Mouse (Mus musculus) CH12.LX (cell line): ENCODE data around the gene Mb.

Source experiments
- BHLHE40 ChIP-seq: IDR thresholded peaks from 2 replicates; pipeline ENCODE4 v1.6.1; 2011; ENCODE audit warnings: mild to moderate bottlenecking, low read depth, low read length, improper control_type of control experiment
- CTCF ChIP-seq, 2 experiments: IDR thresholded peaks in 1 of 2; conservative IDR thresholded peaks in 1 of 2; 2 replicates each; pipeline ENCODE4 v1.5.1; 2011 to 2012; ENCODE audit warnings: low read depth in 2 of 2, low read length in 2 of 2, improper control_type of control experiment in 1 of 2, inconsistent platforms in 1 of 2, mild to moderate bottlenecking in 1 of 2, moderate library complexity in 1 of 2
- E2F4 ChIP-seq: IDR thresholded peaks from 2 replicates; pipeline ENCODE4 v1.6.1; 2011; ENCODE audit warnings: low read depth, low read length, improper control_type of control experiment; ENCODE audit not compliant: insufficient replicate concordance
- ETS1 ChIP-seq: conservative IDR thresholded peaks from 2 replicates; pipeline ENCODE4 v1.6.1; 2012; ENCODE audit warnings: low read depth, mild to moderate bottlenecking, inconsistent platforms, low read length, improper control_type of control experiment, moderate library complexity
- HCFC1 ChIP-seq: IDR thresholded peaks from 2 replicates; pipeline ENCODE4 v1.6.1; 2012; ENCODE audit warnings: low read depth, mild to moderate bottlenecking, inconsistent platforms, low read length, improper control_type of control experiment
- MAFK ChIP-seq: IDR thresholded peaks from 2 replicates; pipeline ENCODE4 v1.6.1; 2011; ENCODE audit warnings: low read length, improper control_type of control experiment; ENCODE audit not compliant: insufficient replicate concordance
- NRF1 ChIP-seq: IDR thresholded peaks from 2 replicates; pipeline ENCODE4 v1.6.1; 2014; ENCODE audit warnings: low read depth, mild to moderate bottlenecking, inconsistent platforms, low read length, improper control_type of control experiment, moderate library complexity
- POLR2A ChIP-seq: IDR thresholded peaks from 2 replicates; pipeline ENCODE4 v1.6.1; 2011; ENCODE audit warnings: low read depth, mild to moderate bottlenecking, improper control_type of control experiment, low read length
- RAD21 ChIP-seq: IDR thresholded peaks from 2 replicates; pipeline ENCODE4 v1.6.1; 2011; ENCODE audit warnings: low read depth, mild to moderate bottlenecking, low read length, improper control_type of control experiment, moderate library complexity
- SIN3A ChIP-seq: IDR thresholded peaks from 2 replicates; pipeline ENCODE4 v1.6.1; 2012; ENCODE audit warnings: low read length, improper control_type of control experiment, inconsistent platforms
- ZC3H11A ChIP-seq: IDR thresholded peaks from 2 replicates; pipeline ENCODE4 v1.6.1; 2012; ENCODE audit warnings: low read depth, mild to moderate bottlenecking, inconsistent platforms, low read length, improper control_type of control experiment
- ZKSCAN1 ChIP-seq: IDR thresholded peaks from 2 replicates; pipeline ENCODE4 v1.6.1; 2012; ENCODE audit warnings: low read depth, inconsistent platforms, low read length, improper control_type of control experiment, borderline replicate concordance
- ZNF384 ChIP-seq: IDR thresholded peaks from 2 replicates; pipeline ENCODE4 v1.6.1; 2012; ENCODE audit warnings: low read depth, low read length, improper control_type of control experiment, inconsistent platforms

DNA sequence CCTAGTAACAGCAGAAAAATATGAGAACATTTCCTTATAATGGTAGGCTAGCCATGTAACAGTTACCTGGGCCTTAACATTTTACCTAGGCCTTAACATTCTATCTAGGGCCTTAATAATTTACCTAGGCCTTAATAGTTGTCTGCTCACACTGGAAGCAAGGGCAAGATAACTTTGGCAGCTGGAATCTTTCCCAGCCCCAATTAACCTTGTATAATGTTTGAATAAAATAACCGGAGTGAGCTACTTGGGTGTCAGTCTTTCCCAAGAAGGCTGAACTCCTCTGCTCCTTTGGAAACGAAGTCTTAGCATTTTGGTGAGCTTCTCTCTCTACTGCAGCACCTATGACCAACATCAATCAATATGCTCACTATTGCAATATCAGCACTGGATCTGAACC, 52.4 kb downstream of the Mb start:
- TF ChIP-seq ZC3H11A: no peak
- TF ChIP-seq CTCF (conservative IDR thresholded peaks at IDR 0.05 in 1 of 2, IDR thresholded peaks at IDR 0.05 in 1 of 2; ENCODE audit: low read depth in 2 of 2, low read length in 2 of 2): no peak
- TF ChIP-seq HCFC1: no peak
- no peak for TF ChIP-seq ZNF384
- no peak for TF ChIP-seq POLR2A
- no peak for TF ChIP-seq MAFK
- TF ChIP-seq ZKSCAN1: no peak
- TF ChIP-seq ETS1: no peak
- no peak for TF ChIP-seq SIN3A
- no peak for TF ChIP-seq NRF1
- no peak for TF ChIP-seq RAD21
- TF ChIP-seq E2F4: no peak
- no peak for TF ChIP-seq BHLHE40
